Mouse (Mus musculus): ENCODE measurements around the gene Abcd2. TPM values are rescaled to one million over a fixed set of nuclear protein-coding genes. Genes with fewer than 3 reads are reported as not detected.

The Abcd2 gene
- polyA plus RNA-seq, 1 experiment from 2014 or later: 8.2 TPM

GRCm38 (mm10) chr15:91112555-91113209, 78.9 kb downstream of the Abcd2 start:
- no peak overlapping the region for H3K4me3 ChIP-seq
- H3K36me3 ChIP-seq (replicated peaks): no peaks in the 10 kb centered on the region
- no peaks in the 10 kb centered on the region for H3K4me1 ChIP-seq
- WGBS: 94% methylated on average over 7 of the region's 7 CpGs
- no peaks in the 10 kb centered on the region for H3K27me3 ChIP-seq (replicated peaks)
- no peak overlapping the region for H3K4me2 ChIP-seq
- no peaks in the 10 kb centered on the region for H3K9me3 ChIP-seq
- no peak overlapping the region for H3K9ac ChIP-seq
- ATAC-seq (replicated peaks): no peak
- H3K27ac ChIP-seq: no peak overlapping the region

- peaks cover 3% of the 10 kb centered on the region; the same call in 1 of the 2 replicates for H3K4me1 ChIP-seq
- H3K9ac ChIP-seq: no peak overlapping the region
- no peaks in the 10 kb centered on the region for H3K36me3 ChIP-seq (replicated peaks)
- H3K4me3 ChIP-seq: no peak overlapping the region
- H3K4me2 ChIP-seq: no peak overlapping the region
- no peak overlapping the region for H3K27ac ChIP-seq
- H3K9me3 ChIP-seq: no peaks in the 10 kb centered on the region
- H3K27me3 ChIP-seq (replicated peaks): no peaks in the 10 kb centered on the region
- ATAC-seq (replicated peaks): no peak
- WGBS: 96% methylated on average over 5 of the region's 5 CpGs
Observed at GRCm38 (mm10) chr15:91108102-91108659, 83.4 kb downstream of the Abcd2 start.

GRCm38 (mm10) chr15:91104934-91105333, 86.7 kb downstream of the Abcd2 start:
- WGBS: 43% methylated on average over 3 of the region's 3 CpGs
- H3K4me2 ChIP-seq: no peak overlapping the region
- H3K27me3 ChIP-seq (replicated peaks): no peaks in the 10 kb centered on the region
- H3K27ac ChIP-seq: no peak overlapping the region
- peaks cover 3% of the 10 kb centered on the region; the same call in 1 of the 2 replicates for H3K4me1 ChIP-seq
- no peaks in the 10 kb centered on the region for H3K9me3 ChIP-seq
- ATAC-seq (replicated peaks): 0 out of 2 replicates have a peak, but pooled peaks have one; percentile 17
- no peak overlapping the region for H3K9ac ChIP-seq
- H3K36me3 ChIP-seq (replicated peaks): no peaks in the 10 kb centered on the region
- H3K4me3 ChIP-seq: no peak overlapping the region

- H3K9ac ChIP-seq: no peak overlapping the region
- H3K4me3 ChIP-seq: no peak overlapping the region
- no peak overlapping the region for H3K27ac ChIP-seq
- no peak for ATAC-seq (replicated peaks)
- 79% methylated on average over 1 of the region's 1 CpGs for WGBS
- H3K9me3 ChIP-seq: no peaks in the 10 kb centered on the region
- peaks cover 3% of the 10 kb centered on the region; the same call in 1 of the 2 replicates for H3K4me1 ChIP-seq
- H3K36me3 ChIP-seq (replicated peaks): no peaks in the 10 kb centered on the region
- no peak overlapping the region for H3K4me2 ChIP-seq
- H3K27me3 ChIP-seq (replicated peaks): no peaks in the 10 kb centered on the region
Observed at GRCm38 (mm10) chr15:91104276-91104675, 87.3 kb downstream of the Abcd2 start.

- Histone ChIP-seq H3K9ac (no peak overlapping the region), H3K4me1 (peaks cover 3% of the 10 kb centered on the region; the same call in 1 of the 2 replicates), H3K36me3 (replicated peaks) (no peaks in the 10 kb centered on the region), H3K27ac (no peak overlapping the region), H3K4me3 (no peak overlapping the region), H3K4me2 (no peak overlapping the region), H3K9me3 (no peaks in the 10 kb centered on the region), H3K27me3 (replicated peaks) (no peaks in the 10 kb centered on the region)
- no peak for ATAC-seq (replicated peaks)
- 78% methylated on average over 14 of the region's 14 CpGs for WGBS
Observed at GRCm38 (mm10) chr15:91103814-91104213, 87.8 kb downstream of the Abcd2 start.

- Histone ChIP-seq H3K4me2 (no peak overlapping the region), H3K36me3 (replicated peaks) (no peaks in the 10 kb centered on the region), H3K4me3 (no peak overlapping the region), H3K9ac (no peak overlapping the region), H3K9me3 (no peaks in the 10 kb centered on the region), H3K27ac (no peak overlapping the region), H3K27me3 (replicated peaks) (no peaks in the 10 kb centered on the region), H3K4me1 (peaks cover 3% of the 10 kb centered on the region; the same call in 1 of the 2 replicates)
- ATAC-seq (replicated peaks): no peak
- WGBS: 93% methylated on average over 8 of the region's 8 CpGs
Observed at GRCm38 (mm10) chr15:91103305-91103704, 88.3 kb downstream of the Abcd2 start.

- no peak overlapping the region for H3K4me3 ChIP-seq
Observed at GRCm38 (mm10) chr15:91096606-91097005, 95.0 kb downstream of the Abcd2 start.

More at GRCm38 (mm10) chr15:91096606-91097005, 95.0 kb downstream of the Abcd2 start:
- Histone ChIP-seq H3K27me3 (replicated peaks) (no peaks in the 10 kb centered on the region), H3K4me1 (peaks cover 5% of the 10 kb centered on the region), H3K27ac (no peak overlapping the region), H3K4me2 (no peak overlapping the region), H3K36me3 (replicated peaks) (no peaks in the 10 kb centered on the region), H3K9ac (no peak overlapping the region), H3K9me3 (no peaks in the 10 kb centered on the region)
- 89% methylated on average over 6 of the region's 6 CpGs for WGBS
- no peak for ATAC-seq (replicated peaks)

Other genes starting within 250 kb of the Abcd2 start
- gene Kif21a, start 141.9 kb downstream of the Abcd2 start, polyA plus RNA-seq (2015; fragmentation: Nextera tagmentation; extraction: Ambion mirVana): 50.3 and 50.9 TPM in 2 replicates
- not detected in 2 replicates for gene CN725425, start 7.7 kb upstream of the Abcd2 start, polyA plus RNA-seq (2015; fragmentation: Nextera tagmentation; extraction: Ambion mirVana)

Measured in midbrain, embryonic 15.5 days (tissue).